Mouse (Mus musculus): ENCODE results near the gene Vac14.
"Not testable (repeated sequence)": the region's sequence is repeated elsewhere in the genome, so short reads cannot be mapped to it uniquely, and the experiment has no call there.

Gene Vac14

GRCm38 (mm10) chr8:110648577-110648976 is 30.2 kb downstream of the Vac14 start:
- DNase-seq (ENCODE audit: low spot score): no peak

GRCm38 (mm10) chr8:110649286-110649685 is 30.9 kb downstream of the Vac14 start:
- no peak for DNase-seq (ENCODE audit: low spot score)

GRCm38 (mm10) chr8:110650838-110651237 is 32.5 kb downstream of the Vac14 start:
- no peak for DNase-seq (ENCODE audit: low spot score)

GRCm38 (mm10) chr8:110651847-110652246 is 33.5 kb downstream of the Vac14 start:
- no peak for DNase-seq (ENCODE audit: low spot score)

GRCm38 (mm10) chr8:110654075-110655060 is 36.0 kb downstream of the Vac14 start:
- no peak for DNase-seq (ENCODE audit: low spot score)

GRCm38 (mm10) chr8:110655827-110656226 is 37.4 kb downstream of the Vac14 start:
- DNase-seq (ENCODE audit: low spot score): no peak

- DNase-seq (ENCODE audit: low spot score): no peak
These were observed 39.3 kb downstream of the Vac14 start for GRCm38 (mm10) chr8:110657661-110658060.

- no peak for DNase-seq (ENCODE audit: low spot score)
These were observed 41.7 kb downstream of the Vac14 start for GRCm38 (mm10) chr8:110660121-110660520.

GRCm38 (mm10) chr8:110662545-110662944 is 44.2 kb downstream of the Vac14 start:
- no peak for DNase-seq (ENCODE audit: low spot score)

- DNase-seq (ENCODE audit: low spot score): no peak
These were observed 44.8 kb downstream of the Vac14 start for GRCm38 (mm10) chr8:110663015-110663742.

- DNase-seq (ENCODE audit: low spot score): no peak
These were observed 46.0 kb downstream of the Vac14 start for GRCm38 (mm10) chr8:110664202-110664896.

- no peak for DNase-seq (ENCODE audit: low spot score)
These were observed 46.6 kb downstream of the Vac14 start for GRCm38 (mm10) chr8:110665000-110665399.

- DNase-seq (ENCODE audit: low spot score): not testable (repeated sequence)
These were observed 49.3 kb downstream of the Vac14 start for GRCm38 (mm10) chr8:110667590-110668177.

GRCm38 (mm10) chr8:110669932-110670628 is 51.7 kb downstream of the Vac14 start:
- DNase-seq (ENCODE audit: low spot score): no peak

GRCm38 (mm10) chr8:110671309-110671708 is 52.9 kb downstream of the Vac14 start:
- no peak for DNase-seq (ENCODE audit: low spot score)

- DNase-seq (ENCODE audit: low spot score): no peak
These were observed 53.7 kb downstream of the Vac14 start for GRCm38 (mm10) chr8:110672133-110672532.

GRCm38 (mm10) chr8:110673168-110673567 is 54.8 kb downstream of the Vac14 start:
- DNase-seq (ENCODE audit: low spot score): no peak

- no peak for DNase-seq (ENCODE audit: low spot score)
These were observed 56.2 kb downstream of the Vac14 start for GRCm38 (mm10) chr8:110674589-110674988.

GRCm38 (mm10) chr8:110676702-110677101 is 58.3 kb downstream of the Vac14 start:
- peak; percentile 59 for DNase-seq (ENCODE audit: low spot score)

GRCm38 (mm10) chr8:110677174-110677660 is 58.8 kb downstream of the Vac14 start:
- DNase-seq (ENCODE audit: low spot score): no peak

GRCm38 (mm10) chr8:110678989-110679388 is 60.6 kb downstream of the Vac14 start:
- no peak for DNase-seq (ENCODE audit: low spot score)

All from MN1 (cell line).